Mouse (Mus musculus): ENCODE measurements around the gene 1110012L19Rik.
A peak's percentile ranks its signal among the peaks of the same experiment; 100 is the strongest.
"Not testable (repeated sequence)": the region's sequence is repeated elsewhere in the genome, so short reads cannot be mapped to it uniquely, and the experiment has no call there.

The 1110012L19Rik gene

DNA sequence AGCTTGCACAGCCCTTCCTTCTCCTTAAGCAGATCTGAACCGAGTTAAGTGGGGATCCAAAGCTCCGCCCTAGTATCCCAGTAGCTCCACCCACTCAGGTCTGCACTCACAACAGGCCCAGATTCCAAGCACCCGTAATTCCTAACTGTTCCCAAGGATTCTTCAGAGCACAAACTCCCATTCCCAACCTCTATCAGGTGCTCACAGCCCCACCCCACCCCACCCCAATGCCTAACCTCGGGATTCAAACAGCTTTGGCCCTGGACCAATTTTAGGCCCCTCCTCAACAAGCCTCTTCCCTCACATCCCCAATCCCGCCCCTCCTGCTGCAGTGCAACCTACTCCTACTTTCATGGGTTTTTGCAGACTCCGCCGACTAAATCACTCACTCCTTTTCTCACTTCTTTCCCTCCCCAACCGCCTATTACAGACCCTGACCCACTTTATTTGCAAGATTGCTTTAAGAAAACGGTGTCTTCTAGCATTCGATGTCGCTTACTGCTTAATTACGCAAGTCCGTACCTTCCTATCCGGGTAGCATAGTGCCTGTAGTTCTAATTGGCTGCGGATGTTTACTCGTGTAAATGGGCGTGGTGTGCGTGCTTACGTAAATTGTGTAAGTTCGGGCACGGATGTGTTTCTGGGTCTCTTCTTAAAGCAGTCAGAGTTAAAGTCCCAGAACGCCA lies at the start of gene 1110012L19Rik:
TSS of gene 1110012L19Rik (plus strand) at position 602 of the 686 bp plus-strand sequence.
- peak; percentile 92 for DNase-seq

DNA sequence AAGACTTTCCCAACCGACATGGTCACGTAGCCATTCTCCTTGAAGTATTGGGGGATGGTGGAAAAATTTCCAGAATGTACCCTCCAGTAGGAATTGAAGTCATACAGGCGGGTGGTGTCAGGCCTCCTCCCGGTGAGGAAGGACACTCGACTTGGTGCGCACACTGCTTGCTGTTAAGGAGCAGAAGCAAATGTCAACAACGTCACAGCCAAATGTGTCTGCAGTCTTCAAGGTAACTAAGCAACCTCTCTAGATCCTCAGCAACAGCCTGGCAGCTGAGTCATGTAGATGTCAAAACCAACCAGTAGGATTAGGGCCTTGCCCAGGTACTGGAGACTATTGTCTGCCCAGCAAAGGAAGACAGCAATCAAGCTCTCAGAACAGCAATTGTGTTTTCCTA lies 22.7 kb upstream of the 1110012L19Rik start:
- DNase-seq: no peak

DNA sequence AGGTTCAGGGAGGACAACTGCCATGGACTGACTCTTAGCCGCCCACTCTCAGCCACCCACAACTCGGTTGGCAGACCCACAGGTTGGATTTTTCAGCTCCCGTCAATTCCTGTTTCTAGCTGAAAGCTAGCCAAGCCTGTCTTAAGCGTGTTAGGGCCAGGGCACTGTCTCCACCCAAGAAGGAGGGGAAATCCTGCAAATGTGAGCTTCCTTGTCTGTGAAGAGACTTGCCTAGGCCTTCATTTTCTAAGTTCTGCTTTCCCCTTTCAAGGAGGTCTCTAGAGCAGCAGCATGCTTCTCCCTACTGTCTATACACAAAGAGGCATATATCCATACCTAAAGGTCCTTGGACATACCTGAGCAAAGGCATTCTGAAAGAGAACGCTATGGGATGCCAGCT lies 22.2 kb upstream of the 1110012L19Rik start:
- DNase-seq: no peak

DNA sequence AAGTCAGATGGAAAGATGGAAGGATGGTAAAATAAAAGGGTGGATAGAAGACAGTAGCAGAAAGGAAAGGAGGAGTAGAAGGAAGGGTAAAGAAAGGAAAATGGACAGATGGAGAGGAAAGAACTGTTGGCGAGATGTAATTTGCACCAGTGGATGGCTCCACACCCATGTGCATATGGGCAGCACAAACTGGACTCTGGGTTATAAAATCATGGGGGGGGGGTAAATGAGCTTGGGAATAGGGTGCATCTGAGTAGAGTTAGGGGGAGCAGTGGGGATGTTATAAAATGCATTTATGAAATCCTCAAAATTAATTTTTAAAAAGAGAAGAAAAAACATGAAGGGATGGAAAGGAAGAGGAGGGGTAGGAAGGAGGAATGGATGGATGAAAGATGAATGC lies 21.5 kb upstream of the 1110012L19Rik start:
- no peak for DNase-seq

DNA sequence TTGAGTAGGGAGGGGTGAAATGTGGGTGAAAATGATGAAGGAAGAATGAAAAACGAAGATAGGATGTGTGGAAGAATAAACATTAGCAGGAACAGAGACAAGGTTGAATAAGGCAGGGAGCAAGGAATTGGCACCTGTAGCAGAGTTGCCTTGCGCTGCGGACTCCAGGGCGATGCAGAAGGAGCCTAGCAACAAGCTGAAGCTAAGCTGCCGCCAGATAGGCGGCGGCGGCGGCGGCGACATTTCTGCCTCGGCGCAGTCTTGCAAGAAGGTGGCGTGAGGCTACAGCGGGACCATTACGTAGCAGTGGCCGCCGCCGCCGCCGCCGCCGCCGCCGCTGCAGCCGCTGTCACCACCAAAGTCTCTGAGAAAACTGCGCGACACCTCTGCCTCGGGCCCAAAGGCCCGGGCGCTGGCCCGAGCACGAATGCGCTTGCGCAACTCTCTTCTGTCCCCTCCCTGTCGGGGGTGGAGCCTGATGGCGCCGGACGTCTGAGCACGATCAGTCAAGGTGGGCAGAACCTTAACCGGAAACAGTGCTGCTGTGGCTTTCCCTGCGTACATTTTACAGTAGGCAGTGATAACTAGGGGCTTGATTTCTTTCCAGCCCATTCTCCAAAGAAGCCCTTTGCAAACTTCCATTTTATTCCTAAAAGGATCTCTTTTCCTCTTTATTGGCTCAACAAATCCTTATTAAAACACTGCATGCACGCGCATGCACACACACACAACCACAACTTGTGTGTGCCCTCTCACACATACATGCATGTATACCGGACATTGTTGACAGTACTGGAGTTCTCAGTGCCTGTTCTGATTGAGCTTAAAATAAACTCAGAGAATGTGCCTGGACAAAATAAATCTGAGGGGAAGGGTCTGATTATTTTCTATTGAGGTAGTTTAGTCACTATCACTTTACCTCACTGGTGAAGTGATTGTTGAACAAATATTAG lies 20.7 kb upstream of the 1110012L19Rik start, which contains the start of gene Ids:
TSS of gene Ids (minus strand) at position 424 of the 953 bp plus-strand sequence.
- peak; percentile 90 for DNase-seq

DNA sequence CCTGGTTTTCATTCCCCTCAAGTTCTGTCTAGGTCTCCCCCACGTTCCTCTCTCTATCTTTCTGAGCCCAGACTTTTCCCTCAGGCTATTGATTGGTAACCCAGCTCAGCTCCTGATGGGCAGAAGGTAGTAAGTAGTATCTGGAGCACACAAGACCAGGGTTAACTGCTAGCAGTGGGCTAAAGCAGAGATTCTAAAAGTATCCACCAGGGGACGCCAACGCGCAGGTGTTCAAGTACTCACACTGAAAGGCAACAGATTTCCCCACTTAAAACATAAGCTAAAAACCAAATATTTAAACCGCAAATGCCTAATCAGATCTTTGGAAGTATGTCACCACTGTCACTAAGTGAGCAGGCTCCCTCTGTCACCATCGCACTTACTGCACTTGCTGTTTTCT lies 15.9 kb upstream of the 1110012L19Rik start:
- not testable (repeated sequence) for DNase-seq

DNA sequence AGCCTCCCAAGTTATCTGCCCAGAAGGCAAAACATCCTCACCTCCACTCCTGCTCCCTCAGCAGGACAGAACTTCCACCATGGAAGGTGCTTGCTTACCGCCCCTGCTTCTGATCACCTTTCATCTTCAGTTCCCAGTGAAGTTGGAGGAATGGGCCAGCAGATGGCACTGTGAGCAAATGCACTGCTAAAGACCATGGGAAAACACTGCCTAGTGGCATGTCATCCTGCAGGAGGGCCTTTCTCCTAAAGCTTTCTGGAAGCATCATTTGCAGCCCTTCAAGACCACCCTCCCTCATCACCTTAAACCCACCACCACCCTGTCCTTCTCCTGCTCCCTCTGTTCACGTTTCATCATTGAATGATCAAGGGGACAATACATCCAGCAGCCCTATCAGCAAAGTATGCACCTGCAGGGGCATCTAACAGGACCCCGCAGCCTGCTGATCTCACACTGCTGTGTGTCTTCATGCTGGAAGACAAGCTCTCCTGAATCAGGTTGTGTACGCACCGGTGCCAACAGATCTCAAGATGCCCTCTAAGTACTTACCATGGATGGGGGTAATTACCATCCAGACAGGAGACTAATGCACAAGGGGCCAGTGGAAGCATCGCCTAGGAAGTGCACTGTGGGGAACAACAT lies 11.1 kb upstream of the 1110012L19Rik start:
- not testable (repeated sequence) for DNase-seq

DNA sequence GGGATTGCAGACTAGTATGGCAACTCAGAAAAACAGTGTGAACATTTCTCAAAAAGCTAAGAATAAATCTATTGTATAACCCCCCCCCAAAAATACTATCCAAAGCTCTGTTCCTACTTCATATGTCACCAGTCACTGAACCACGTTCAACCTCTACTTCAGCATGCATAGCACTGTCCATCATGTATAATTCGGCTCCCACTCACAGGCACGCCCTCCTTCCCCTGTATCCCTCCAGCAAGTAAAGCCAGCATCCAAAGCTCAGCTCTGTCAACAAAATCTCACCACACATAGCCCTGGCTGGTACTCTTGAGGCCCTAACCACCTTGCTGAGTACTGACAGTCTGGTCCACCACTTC lies 781 bp upstream of the 1110012L19Rik start:
- DNase-seq: no peak

DNA sequence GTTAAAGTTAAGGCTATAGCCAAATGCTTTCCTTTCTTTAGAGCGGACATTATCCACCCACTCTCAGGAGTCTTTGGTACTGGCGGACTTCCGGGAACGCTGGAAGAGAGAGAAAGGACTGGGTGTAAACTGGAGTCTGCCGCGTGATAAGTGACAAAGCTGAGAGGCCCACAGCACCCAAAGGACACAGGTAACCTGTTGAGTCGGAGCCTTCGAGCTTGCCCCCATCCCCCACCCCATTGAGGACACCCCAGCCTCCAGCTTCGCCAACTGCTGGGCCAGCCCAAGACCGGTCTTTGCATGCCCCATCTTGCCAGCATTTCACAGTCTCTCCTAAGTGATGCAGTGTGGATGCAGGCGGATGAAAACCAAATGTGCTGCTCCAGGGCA lies 280 bp downstream of the 1110012L19Rik start:
- no peak for DNase-seq

DNA sequence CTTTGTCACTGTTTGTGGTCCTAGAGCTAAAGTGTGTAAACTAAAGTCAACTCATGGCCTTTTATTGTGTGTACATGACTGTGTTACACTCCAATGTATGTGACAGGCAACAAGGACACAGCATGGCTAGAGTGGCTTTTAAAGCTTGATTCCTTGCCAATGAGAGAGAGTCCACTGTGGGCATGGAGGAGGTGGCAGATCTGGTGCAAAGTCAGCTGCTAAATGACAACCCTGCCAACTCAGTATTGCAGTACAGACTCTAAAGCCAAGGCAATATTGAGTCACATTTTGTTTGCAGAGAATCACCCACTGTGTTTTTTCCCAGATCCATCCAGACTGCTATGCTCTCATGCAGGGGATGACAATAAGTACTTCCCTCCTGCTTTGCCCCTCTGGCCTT lies 7.0 kb downstream of the 1110012L19Rik start:
- DNase-seq: not testable (repeated sequence)

DNA sequence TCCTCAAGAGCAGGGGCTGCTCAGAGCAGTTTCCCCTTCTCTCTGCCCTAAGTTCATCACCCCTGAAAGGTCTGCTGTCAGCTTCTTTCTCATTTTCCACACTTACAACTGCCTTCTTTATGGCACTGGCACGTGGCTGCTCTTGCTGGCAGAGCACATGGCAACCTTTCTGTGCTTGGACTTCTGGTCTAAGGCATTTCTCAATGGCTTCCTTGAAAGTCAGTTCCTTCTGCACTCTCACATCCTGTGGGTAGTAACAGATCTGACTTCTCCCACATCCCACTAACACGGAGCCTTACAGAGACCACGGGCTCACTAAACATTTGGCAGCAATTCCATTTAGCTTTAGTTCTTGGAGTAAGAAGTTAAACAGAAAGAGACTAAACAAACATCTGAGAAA lies 39.8 kb downstream of the 1110012L19Rik start:
- not testable (repeated sequence) for DNase-seq
